Mouse (Mus musculus): ENCODE data around the gene Atp6v1e1. TPM values are rescaled to one million over a fixed set of nuclear protein-coding genes. Genes with fewer than 3 reads are reported as not detected.

Gene Atp6v1e1
- polyA plus RNA-seq, 1 experiment from 2014 or later: 320 TPM

DNA sequence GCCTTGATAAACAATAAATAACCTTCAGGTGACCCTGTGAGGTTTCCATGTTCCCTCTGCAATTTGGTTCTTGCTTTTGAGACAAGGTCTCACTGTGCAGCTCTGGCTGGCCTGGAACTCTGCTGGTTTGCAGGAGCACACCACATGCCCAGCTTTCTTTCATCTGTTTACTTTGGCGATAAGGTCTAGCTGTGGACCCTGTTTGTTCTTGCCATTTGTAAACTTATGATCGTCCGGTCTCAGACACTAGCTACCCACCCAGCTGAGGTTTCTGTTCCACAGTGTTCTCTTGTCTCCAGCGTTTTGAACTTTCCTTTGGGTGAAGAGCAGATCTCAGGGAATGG, 14.9 kb downstream of the Atp6v1e1 start:
- TF ChIP-seq CTCF (IDR thresholded peaks at IDR 0.05; ENCODE audit: low read depth): no peak
- Histone ChIP-seq H3K36me3 (ENCODE audit: insufficient read depth, low read length) (peaks cover 56% of the 10 kb centered on the region), H3K27ac (no peak overlapping the region), H3K4me1 (replicated peaks; ENCODE audit: insufficient read depth, low read length) (no peaks in the 10 kb centered on the region), H3K9ac (ENCODE audit: low read depth, low read length) (no peak overlapping the region), H3K9me3 (replicated peaks; ENCODE audit: low read length) (no peaks in the 10 kb centered on the region), H3K4me3 (replicated peaks; ENCODE audit: low read depth, low read length) (no peak overlapping the region), H3K4me2 (ENCODE audit: low read length) (no peak overlapping the region), H3K27me3 (ENCODE audit: insufficient read depth, low read length) (no peaks in the 10 kb centered on the region)
- no peak for DNase-seq (ENCODE audit: low spot score)
- no peak for ATAC-seq (replicated peaks; ENCODE audit: low FRiP score, low read depth)
- 91% methylated on average over 4 of the region's 4 CpGs for WGBS

DNA sequence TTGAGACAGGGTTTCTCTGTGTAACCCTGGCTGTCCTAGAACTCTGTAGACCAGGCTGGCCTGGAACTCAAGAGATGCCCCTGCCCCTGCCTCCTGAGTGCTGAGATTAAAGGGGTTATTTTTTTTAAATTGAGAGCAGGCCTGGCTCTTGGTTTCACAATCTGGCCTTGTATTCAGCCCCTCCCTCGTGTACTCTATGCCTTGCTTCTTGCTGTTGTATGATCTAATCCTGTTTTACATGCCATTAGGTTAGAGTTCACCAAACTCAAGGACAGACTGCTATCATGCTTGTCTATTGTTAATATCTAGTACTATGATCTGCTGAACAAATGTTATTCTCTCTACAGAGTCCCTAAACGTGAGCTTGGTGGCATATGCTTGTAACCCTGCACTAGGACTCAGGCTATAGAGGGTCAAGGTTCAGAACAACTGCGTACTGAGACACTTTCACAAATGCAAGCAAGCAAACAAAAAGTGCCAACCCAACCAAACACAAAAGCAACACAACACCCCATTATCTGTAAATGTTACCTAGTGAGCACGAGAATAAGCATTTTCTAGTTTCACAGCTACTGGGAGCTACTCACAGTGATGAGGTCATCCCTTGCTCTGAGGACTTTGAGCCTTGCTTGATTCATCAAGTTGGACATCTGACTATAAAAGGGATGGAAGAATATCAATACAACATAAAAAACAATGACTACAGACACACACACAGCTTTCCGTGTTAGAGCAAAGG, 15.4 kb downstream of the Atp6v1e1 start:
- 84% methylated on average over 5 of the region's 5 CpGs for WGBS
- Histone ChIP-seq H3K4me2 (ENCODE audit: low read length) (no peak overlapping the region), H3K4me1 (replicated peaks; ENCODE audit: insufficient read depth, low read length) (no peaks in the 10 kb centered on the region), H3K27me3 (ENCODE audit: insufficient read depth, low read length) (no peaks in the 10 kb centered on the region), H3K9me3 (replicated peaks; ENCODE audit: low read length) (no peaks in the 10 kb centered on the region), H3K4me3 (replicated peaks; ENCODE audit: low read depth, low read length) (no peak overlapping the region), H3K36me3 (ENCODE audit: insufficient read depth, low read length) (peaks cover 62% of the 10 kb centered on the region), H3K27ac (no peak overlapping the region), H3K9ac (ENCODE audit: low read depth, low read length) (no peak overlapping the region)
- ATAC-seq (replicated peaks; ENCODE audit: low FRiP score, low read depth): no peak
- DNase-seq (ENCODE audit: low spot score): no peak
- TF ChIP-seq CTCF (IDR thresholded peaks at IDR 0.05; ENCODE audit: low read depth): no peak

DNA sequence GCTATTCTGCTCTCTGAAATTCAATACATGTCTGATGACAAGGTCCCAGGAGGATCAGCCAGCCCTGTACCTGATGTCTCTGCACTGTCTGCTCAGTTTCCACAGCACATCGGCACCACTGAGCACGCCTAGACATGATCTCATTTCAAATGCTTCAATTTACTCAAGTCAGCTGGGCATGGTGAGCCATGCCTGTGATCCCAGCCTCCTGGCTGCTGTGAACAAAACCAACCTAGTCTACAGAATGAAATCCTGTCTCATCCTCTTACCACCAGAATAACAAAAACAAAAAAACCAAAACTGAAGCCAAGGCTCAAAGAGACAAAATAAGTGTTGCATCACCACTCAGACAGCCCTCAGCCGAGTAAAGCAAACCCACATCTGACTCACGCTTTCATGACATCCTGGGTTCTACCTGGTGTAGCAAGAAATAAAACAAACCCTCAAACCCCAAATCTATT, 23.0 kb downstream of the Atp6v1e1 start:
- H3K4me1 ChIP-seq (replicated peaks; ENCODE audit: insufficient read depth, low read length): no peaks in the 10 kb centered on the region
- TF ChIP-seq CTCF (IDR thresholded peaks at IDR 0.05; ENCODE audit: low read depth): no peak
- H3K27me3 ChIP-seq (ENCODE audit: insufficient read depth, low read length): no peaks in the 10 kb centered on the region
- H3K36me3 ChIP-seq (ENCODE audit: insufficient read depth, low read length): peaks cover 62% of the 10 kb centered on the region
- no peak overlapping the region for H3K4me3 ChIP-seq (replicated peaks; ENCODE audit: low read depth, low read length)
- DNase-seq (ENCODE audit: low spot score) (no peak), ATAC-seq (replicated peaks; ENCODE audit: low FRiP score, low read depth) (no peak)
- 88% methylated on average over 4 of the region's 4 CpGs for WGBS
- no peak overlapping the region for H3K27ac ChIP-seq
- H3K4me2 ChIP-seq (ENCODE audit: low read length): no peak overlapping the region
- H3K9me3 ChIP-seq (replicated peaks; ENCODE audit: low read length): no peaks in the 10 kb centered on the region
- no peak overlapping the region for H3K9ac ChIP-seq (ENCODE audit: low read depth, low read length)

DNA sequence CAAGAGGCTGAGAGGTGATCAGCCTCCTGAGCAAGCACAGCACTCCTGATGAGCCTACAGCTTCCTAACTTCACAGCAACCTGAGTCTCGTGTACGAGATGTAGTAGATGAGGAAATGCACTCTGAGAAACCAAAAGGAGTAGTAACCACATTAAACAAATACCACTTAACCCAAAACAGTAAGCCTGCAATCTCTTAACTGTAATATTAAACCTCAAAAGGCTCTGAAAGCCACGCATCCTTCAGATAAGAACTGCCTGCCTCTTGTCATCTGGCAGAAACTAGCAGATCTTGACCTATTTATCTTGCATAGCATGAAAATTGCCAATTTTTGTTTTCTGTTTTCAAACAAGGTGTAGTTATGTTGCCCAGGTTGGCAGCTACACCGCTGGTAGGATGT, 23.7 kb downstream of the Atp6v1e1 start:
- TF ChIP-seq CTCF (IDR thresholded peaks at IDR 0.05; ENCODE audit: low read depth): no peak
- ATAC-seq (replicated peaks; ENCODE audit: low FRiP score, low read depth): no peak
- H3K4me1 ChIP-seq (replicated peaks; ENCODE audit: insufficient read depth, low read length): no peaks in the 10 kb centered on the region
- no peak overlapping the region for H3K4me3 ChIP-seq (replicated peaks; ENCODE audit: low read depth, low read length)
- H3K9me3 ChIP-seq (replicated peaks; ENCODE audit: low read length): no peaks in the 10 kb centered on the region
- no peak for DNase-seq (ENCODE audit: low spot score)
- no peak overlapping the region for H3K9ac ChIP-seq (ENCODE audit: low read depth, low read length)
- no peaks in the 10 kb centered on the region for H3K27me3 ChIP-seq (ENCODE audit: insufficient read depth, low read length)
- H3K4me2 ChIP-seq (ENCODE audit: low read length): no peak overlapping the region
- 89% methylated on average over 4 of the region's 4 CpGs for WGBS
- H3K27ac ChIP-seq: no peak overlapping the region
- peaks cover 62% of the 10 kb centered on the region for H3K36me3 ChIP-seq (ENCODE audit: insufficient read depth, low read length)

DNA sequence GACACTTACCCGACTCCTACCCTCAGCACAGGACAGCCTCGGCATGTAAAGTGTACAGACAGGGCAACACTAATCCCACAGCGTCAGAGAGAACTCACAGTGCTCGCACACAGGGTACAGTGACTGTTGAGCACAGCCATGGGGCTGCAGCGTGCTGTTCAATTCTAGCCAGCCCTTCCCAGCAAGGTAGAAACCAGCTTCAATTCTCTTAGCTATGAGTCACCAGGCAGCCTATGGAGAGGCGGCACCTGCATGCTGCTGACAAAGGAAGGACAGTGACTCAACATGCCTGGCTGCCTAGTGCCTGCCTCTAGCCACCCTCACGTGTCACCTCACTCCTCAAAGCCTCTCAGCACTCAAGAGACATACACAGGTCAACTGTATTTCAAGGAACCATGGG, 24.6 kb downstream of the Atp6v1e1 start:
- Histone ChIP-seq H3K4me2 (ENCODE audit: low read length) (no peak overlapping the region), H3K9me3 (replicated peaks; ENCODE audit: low read length) (no peaks in the 10 kb centered on the region), H3K9ac (ENCODE audit: low read depth, low read length) (no peak overlapping the region), H3K4me1 (replicated peaks; ENCODE audit: insufficient read depth, low read length) (no peaks in the 10 kb centered on the region), H3K36me3 (ENCODE audit: insufficient read depth, low read length) (peaks cover 62% of the 10 kb centered on the region), H3K27me3 (ENCODE audit: insufficient read depth, low read length) (no peaks in the 10 kb centered on the region), H3K4me3 (replicated peaks; ENCODE audit: low read depth, low read length) (no peak overlapping the region), H3K27ac (no peak overlapping the region)
- ATAC-seq (replicated peaks; ENCODE audit: low FRiP score, low read depth) (no peak), DNase-seq (ENCODE audit: low spot score) (no peak)
- 86% methylated on average over 7 of the region's 7 CpGs for WGBS
- no peak for TF ChIP-seq CTCF (IDR thresholded peaks at IDR 0.05; ENCODE audit: low read depth)

DNA sequence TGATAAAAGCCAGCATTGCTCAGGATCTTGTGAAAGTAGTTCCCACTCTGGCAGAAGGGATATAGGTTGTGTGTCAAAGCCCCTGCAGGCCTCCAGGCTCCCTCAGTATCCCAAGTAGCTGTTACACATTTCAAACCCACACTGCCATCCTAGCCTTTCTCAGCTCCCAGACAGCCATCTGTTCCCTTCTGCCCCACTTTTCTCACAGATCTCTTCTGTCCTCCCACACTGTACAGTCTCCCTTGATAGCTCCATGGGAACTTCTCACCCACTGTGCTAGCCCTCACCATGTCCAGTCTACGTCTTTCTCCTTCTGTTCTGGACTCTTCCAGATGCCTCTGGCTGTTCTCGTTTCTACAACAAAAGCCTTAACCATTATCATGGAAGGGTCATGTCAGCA, 26.5 kb downstream of the Atp6v1e1 start:
- 89% methylated on average over 2 of the region's 2 CpGs for WGBS
- ATAC-seq (replicated peaks; ENCODE audit: low FRiP score, low read depth): no peak
- H3K36me3 ChIP-seq (ENCODE audit: insufficient read depth, low read length): peaks cover 64% of the 10 kb centered on the region

More for the DNA sequence above, 26.5 kb downstream of the Atp6v1e1 start:
- H3K4me1 ChIP-seq (replicated peaks; ENCODE audit: insufficient read depth, low read length): no peaks in the 10 kb centered on the region
- H3K9me3 ChIP-seq (replicated peaks; ENCODE audit: low read length): no peaks in the 10 kb centered on the region
- no peak for TF ChIP-seq CTCF (IDR thresholded peaks at IDR 0.05; ENCODE audit: low read depth)
- no peak overlapping the region for H3K9ac ChIP-seq (ENCODE audit: low read depth, low read length)
- H3K27ac ChIP-seq: no peak overlapping the region
- H3K4me2 ChIP-seq (ENCODE audit: low read length): no peak overlapping the region
- no peak for DNase-seq (ENCODE audit: low spot score)
- no peak overlapping the region for H3K4me3 ChIP-seq (replicated peaks; ENCODE audit: low read depth, low read length)
- H3K27me3 ChIP-seq (ENCODE audit: insufficient read depth, low read length): no peaks in the 10 kb centered on the region

Data from kidney, postnatal 0 days (tissue).